Mouse (Mus musculus): ENCODE data around the gene Lrmda. TPM values are rescaled to one million over a fixed set of nuclear protein-coding genes. Genes with fewer than 3 reads are reported as not detected.

The Lrmda gene
- polyA plus RNA-seq, 1 experiment from 2014 or later: 0.94 TPM

DNA sequence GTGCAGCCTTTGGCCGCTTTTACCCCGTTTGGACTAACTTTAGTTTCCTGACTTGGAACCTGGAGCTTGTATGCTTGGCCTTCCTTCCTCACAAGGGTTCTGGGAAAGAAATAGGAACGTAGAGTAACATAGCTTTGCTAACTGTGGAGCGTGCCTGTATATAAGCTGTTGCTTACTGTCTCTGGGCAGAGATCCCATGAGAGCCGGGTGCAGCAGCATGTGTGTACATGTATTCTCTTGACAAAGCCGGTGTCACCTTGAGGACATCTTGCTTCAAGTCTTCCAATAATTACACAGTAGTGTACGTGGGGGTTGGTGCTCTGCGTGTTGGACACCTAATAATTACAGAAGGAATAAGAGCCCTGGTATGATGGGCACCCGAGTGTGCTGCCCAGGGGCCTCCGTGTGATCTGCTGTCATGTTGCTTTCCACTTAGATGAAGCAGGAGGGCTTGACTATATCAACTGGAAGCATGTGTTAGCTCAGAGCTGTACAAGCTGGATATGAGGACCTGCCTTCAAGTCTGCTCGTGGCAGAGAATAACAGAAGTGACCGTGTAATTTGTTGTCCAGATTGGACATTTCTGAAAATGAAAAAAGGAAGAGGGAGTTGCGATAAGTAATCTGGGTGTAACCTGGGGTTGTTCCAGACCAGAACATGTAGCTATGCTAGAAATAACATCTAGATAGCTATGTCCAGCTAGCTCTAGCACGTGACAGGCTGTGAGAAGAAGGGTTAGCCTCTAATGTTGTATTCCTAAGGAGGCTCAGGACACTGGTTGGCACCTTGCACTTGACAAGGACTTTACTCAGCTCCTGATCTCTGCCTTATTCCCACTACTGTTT is 82.7 kb downstream of the Lrmda start:
- WGBS: 79% methylated on average over 14 of the region's 14 CpGs
- H3K4me2 ChIP-seq (ENCODE audit: low read depth, low read length): no peak overlapping the region
- no peak overlapping the region for H3K4me3 ChIP-seq (replicated peaks; ENCODE audit: low read length)
- H3K9ac ChIP-seq (ENCODE audit: low read length): no peak overlapping the region
- no peaks in the 10 kb centered on the region for H3K36me3 ChIP-seq (ENCODE audit: control insufficient read depth, insufficient read depth, low read length)
- no peak for ATAC-seq (ENCODE audit: insufficient read depth, low FRiP score)
- H3K9me3 ChIP-seq (replicated peaks; ENCODE audit: control insufficient read depth, low read length): peaks cover 8% of the 10 kb centered on the region; the same call in 1 of the 2 replicates
- no peaks in the 10 kb centered on the region for H3K4me1 ChIP-seq (ENCODE audit: control insufficient read depth, insufficient read depth, low read length)
- no peaks in the 10 kb centered on the region for H3K27me3 ChIP-seq (ENCODE audit: control insufficient read depth, insufficient read depth, low read length)
- no peak overlapping the region for H3K27ac ChIP-seq (ENCODE audit: low read length)

DNA sequence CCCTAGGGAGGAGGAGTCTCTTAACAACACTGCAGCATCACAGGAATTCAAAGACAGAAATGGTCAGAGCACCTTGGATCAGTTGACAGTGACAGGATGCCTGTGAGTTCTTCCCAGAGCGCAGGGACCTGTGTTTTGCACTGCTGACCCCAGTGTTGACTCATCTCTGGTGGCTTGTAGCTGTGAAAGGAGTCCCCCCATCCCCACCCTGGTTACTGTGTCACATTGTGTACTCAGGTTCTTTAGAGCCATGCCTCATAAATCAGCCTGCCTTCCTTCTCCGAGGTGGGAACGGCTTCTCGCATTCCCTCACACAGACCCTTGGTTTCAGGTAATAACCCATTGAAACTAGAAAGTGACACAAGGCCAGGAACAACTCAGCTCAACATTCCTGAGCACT is 86.3 kb downstream of the Lrmda start:
- H3K9me3 ChIP-seq (replicated peaks; ENCODE audit: control insufficient read depth, low read length): no peaks in the 10 kb centered on the region
- H3K27me3 ChIP-seq (ENCODE audit: control insufficient read depth, insufficient read depth, low read length): no peaks in the 10 kb centered on the region
- H3K27ac ChIP-seq (ENCODE audit: low read length): no peak overlapping the region
- H3K4me3 ChIP-seq (replicated peaks; ENCODE audit: low read length): no peak overlapping the region
- no peak overlapping the region for H3K9ac ChIP-seq (ENCODE audit: low read length)
- no peak overlapping the region for H3K4me2 ChIP-seq (ENCODE audit: low read depth, low read length)
- WGBS: 41% methylated on average over 4 of the region's 4 CpGs
- no peaks in the 10 kb centered on the region for H3K4me1 ChIP-seq (ENCODE audit: control insufficient read depth, insufficient read depth, low read length)
- no peaks in the 10 kb centered on the region for H3K36me3 ChIP-seq (ENCODE audit: control insufficient read depth, insufficient read depth, low read length)
- no peak for ATAC-seq (ENCODE audit: insufficient read depth, low FRiP score)

DNA sequence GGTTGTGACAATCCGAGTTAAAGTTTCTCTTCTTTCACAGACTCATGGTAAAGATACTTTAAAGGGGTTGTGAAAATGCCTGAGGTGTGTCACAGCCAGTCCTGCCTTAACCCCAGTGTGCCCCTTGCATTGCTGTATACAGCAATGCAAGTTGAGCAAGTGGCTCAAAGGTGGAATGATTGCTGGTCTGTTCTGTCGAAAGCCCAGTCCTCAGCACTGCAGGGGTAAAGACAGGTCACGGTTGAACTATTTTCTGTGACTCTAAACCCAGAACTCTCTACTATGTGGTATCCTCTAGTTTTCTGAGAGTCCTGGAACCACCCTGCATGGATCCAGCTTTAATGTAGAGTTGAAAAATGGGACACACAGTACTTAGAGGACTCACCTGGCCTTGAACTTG is 87.3 kb downstream of the Lrmda start:
- Histone ChIP-seq H3K4me3 (replicated peaks; ENCODE audit: low read length) (no peak overlapping the region), H3K4me2 (ENCODE audit: low read depth, low read length) (no peak overlapping the region), H3K4me1 (ENCODE audit: control insufficient read depth, insufficient read depth, low read length) (no peaks in the 10 kb centered on the region), H3K36me3 (ENCODE audit: control insufficient read depth, insufficient read depth, low read length) (no peaks in the 10 kb centered on the region), H3K27ac (ENCODE audit: low read length) (no peak overlapping the region), H3K9me3 (replicated peaks; ENCODE audit: control insufficient read depth, low read length) (no peaks in the 10 kb centered on the region), H3K27me3 (ENCODE audit: control insufficient read depth, insufficient read depth, low read length) (no peaks in the 10 kb centered on the region), H3K9ac (ENCODE audit: low read length) (no peak overlapping the region)
- 82% methylated on average over 3 of the region's 3 CpGs for WGBS
- no peak for ATAC-seq (ENCODE audit: insufficient read depth, low FRiP score)

DNA sequence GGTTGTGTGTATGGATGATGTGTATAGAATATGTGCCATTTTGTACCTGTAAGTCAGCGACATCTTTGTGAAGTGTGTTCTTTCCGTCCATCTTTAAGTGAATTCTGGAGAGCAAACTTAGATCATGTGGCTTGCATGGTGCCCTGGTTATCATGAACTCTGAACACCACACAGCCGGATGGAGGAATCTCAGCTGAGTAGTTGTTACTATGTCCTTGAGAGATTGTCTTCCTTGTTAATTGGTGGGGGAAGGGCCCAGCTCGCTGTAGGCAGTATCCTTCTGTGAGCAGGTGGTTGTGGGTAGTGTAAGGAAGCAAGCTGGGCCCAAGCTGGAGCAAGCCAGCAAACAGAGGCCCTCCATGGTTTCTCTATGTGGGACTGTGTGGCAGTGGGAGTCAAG is 89.9 kb downstream of the Lrmda start:
- WGBS: 69% methylated on average over 4 of the region's 4 CpGs
- no peak; the same call in 1 of the 2 replicates for ATAC-seq (ENCODE audit: insufficient read depth, low FRiP score)
- no peak overlapping the region for H3K27ac ChIP-seq (ENCODE audit: low read length)
- no peaks in the 10 kb centered on the region for H3K36me3 ChIP-seq (ENCODE audit: control insufficient read depth, insufficient read depth, low read length)
- 0 out of 2 replicates have a peak, but pooled peaks cover 2% of the 10 kb centered on the region for H3K4me1 ChIP-seq (ENCODE audit: control insufficient read depth, insufficient read depth, low read length)
- no peaks in the 10 kb centered on the region for H3K27me3 ChIP-seq (ENCODE audit: control insufficient read depth, insufficient read depth, low read length)
- H3K9ac ChIP-seq (ENCODE audit: low read length): no peak overlapping the region
- no peak overlapping the region for H3K4me2 ChIP-seq (ENCODE audit: low read depth, low read length)
- no peaks in the 10 kb centered on the region for H3K9me3 ChIP-seq (replicated peaks; ENCODE audit: control insufficient read depth, low read length)
- no peak overlapping the region for H3K4me3 ChIP-seq (replicated peaks; ENCODE audit: low read length)

DNA sequence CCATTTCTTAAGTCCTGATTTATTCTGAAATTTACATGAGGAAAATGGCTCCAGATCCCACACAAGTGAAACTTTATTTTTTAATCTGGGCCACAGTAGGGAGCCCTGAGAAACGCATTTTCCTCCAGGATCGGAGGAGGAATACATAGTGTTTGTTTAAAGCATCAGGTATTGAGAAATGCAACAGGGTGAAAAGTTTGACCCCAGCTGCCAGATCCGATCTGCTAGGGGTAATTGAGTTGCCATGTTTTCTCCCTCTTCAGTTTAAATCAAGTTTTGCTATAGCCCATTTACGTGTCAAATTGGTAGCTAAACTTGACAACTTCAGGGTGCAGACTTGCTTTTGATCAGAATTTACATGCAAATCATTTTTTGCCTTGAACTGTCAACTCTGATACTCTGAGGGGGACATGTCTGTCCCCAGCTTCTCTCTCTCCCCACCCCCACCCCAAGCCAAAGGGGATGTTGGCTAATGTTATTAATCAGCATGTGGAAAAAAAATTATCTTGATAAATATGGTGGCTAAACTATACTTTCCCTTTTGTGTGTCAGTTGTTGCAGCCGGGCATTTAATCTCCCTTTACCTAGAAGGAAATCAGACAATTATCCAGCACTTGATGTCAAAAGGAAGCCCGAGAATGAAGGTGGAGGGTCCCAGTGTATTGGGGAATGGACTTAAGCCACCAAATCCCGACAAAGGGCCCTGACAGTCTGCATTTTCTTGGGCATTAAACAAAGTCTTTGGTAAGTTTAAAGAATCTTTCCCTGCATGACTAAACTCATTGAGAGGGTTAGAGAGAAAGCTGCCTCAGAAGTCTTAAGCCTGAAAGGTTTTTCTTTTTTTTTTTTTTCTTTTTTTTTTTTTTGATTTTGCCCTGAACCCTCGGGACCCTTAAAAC is 94.2 kb downstream of the Lrmda start:
- Histone ChIP-seq H3K36me3 (ENCODE audit: control insufficient read depth, insufficient read depth, low read length) (no peaks in the 10 kb centered on the region), H3K9me3 (replicated peaks; ENCODE audit: control insufficient read depth, low read length) (no peaks in the 10 kb centered on the region), H3K9ac (ENCODE audit: low read length) (no peak overlapping the region), H3K4me2 (ENCODE audit: low read depth, low read length) (no peak overlapping the region), H3K27me3 (ENCODE audit: control insufficient read depth, insufficient read depth, low read length) (no peaks in the 10 kb centered on the region), H3K4me3 (replicated peaks; ENCODE audit: low read length) (no peak overlapping the region), H3K27ac (ENCODE audit: low read length) (no peak overlapping the region), H3K4me1 (ENCODE audit: control insufficient read depth, insufficient read depth, low read length) (0 out of 2 replicates have a peak, but pooled peaks cover 4% of the 10 kb centered on the region)
- ATAC-seq (ENCODE audit: insufficient read depth, low FRiP score): no peak
- 56% methylated on average over 8 of the region's 8 CpGs for WGBS

DNA sequence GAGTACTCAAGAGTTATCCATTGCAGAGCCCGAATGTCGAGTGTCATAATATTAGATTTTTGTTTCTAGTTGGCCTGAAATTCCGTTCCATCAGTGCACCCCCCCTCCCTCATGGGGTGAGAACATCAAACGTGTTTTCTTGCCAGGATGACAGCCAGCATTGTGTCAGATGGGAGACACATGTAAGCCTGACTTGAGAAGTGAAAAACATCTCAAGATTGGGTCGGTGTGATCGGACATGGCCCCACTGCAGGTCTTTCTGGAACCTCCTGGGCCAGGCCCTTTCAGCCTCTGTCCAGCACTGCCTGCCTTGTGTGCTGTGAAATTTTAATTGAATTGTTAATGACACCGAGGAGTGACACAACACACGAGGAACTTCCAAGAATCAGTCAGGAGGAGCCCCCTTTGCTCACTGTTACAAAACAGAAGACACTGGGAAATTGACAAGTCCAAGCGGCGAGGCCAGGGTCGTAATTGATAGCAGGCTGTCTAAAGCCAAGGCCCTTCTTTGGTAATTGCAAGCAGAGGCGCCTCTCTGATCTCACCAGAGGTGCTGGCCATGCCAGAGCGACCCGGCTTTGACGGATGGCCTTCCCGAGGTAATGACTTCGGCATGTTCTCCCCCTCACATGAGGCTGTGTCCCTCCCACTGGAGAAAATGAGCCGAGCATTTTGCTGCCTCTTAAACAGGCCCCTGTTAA is 95.3 kb downstream of the Lrmda start:
- no peak overlapping the region for H3K27ac ChIP-seq (ENCODE audit: low read length)
- H3K4me2 ChIP-seq (ENCODE audit: low read depth, low read length): no peak overlapping the region
- no peak overlapping the region for H3K9ac ChIP-seq (ENCODE audit: low read length)
- no peaks in the 10 kb centered on the region for H3K27me3 ChIP-seq (ENCODE audit: control insufficient read depth, insufficient read depth, low read length)
- H3K9me3 ChIP-seq (replicated peaks; ENCODE audit: control insufficient read depth, low read length): no peaks in the 10 kb centered on the region
- H3K36me3 ChIP-seq (ENCODE audit: control insufficient read depth, insufficient read depth, low read length): no peaks in the 10 kb centered on the region
- WGBS: 49% methylated on average over 18 of the region's 18 CpGs
- H3K4me1 ChIP-seq (ENCODE audit: control insufficient read depth, insufficient read depth, low read length): 0 out of 2 replicates have a peak, but pooled peaks cover 4% of the 10 kb centered on the region
- H3K4me3 ChIP-seq (replicated peaks; ENCODE audit: low read length): no peak overlapping the region
- no peak for ATAC-seq (ENCODE audit: insufficient read depth, low FRiP score)

DNA sequence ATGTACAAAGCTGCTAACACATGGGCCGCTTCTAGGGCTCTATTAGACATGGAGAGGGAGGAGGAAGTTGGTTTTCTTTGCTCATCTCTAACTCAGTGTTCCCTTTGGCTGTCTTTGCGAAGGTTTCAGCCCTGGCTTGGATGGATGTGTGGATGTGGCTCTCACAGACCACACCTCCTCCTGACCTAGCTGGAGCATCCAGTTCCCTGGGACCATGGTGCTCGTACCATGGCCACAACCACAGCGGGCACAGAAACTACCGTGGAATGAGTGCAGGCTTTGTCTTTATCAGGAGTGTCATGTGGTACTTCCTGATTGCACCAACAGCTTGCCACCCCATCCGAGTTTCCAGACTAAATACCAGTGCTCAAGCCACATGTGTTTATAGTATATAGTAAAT is 98.6 kb downstream of the Lrmda start:
- H3K36me3 ChIP-seq (ENCODE audit: control insufficient read depth, insufficient read depth, low read length): no peaks in the 10 kb centered on the region
- H3K27ac ChIP-seq (ENCODE audit: low read length): no peak overlapping the region
- 0 out of 2 replicates have a peak, but pooled peaks cover 4% of the 10 kb centered on the region for H3K4me1 ChIP-seq (ENCODE audit: control insufficient read depth, insufficient read depth, low read length)
- H3K27me3 ChIP-seq (ENCODE audit: control insufficient read depth, insufficient read depth, low read length): no peaks in the 10 kb centered on the region
- WGBS: 70% methylated on average over 6 of the region's 6 CpGs
- H3K4me2 ChIP-seq (ENCODE audit: low read depth, low read length): no peak overlapping the region
- no peak overlapping the region for H3K4me3 ChIP-seq (replicated peaks; ENCODE audit: low read length)
- H3K9ac ChIP-seq (ENCODE audit: low read length): no peak overlapping the region
- no peaks in the 10 kb centered on the region for H3K9me3 ChIP-seq (replicated peaks; ENCODE audit: control insufficient read depth, low read length)
- no peak for ATAC-seq (ENCODE audit: insufficient read depth, low FRiP score)

DNA sequence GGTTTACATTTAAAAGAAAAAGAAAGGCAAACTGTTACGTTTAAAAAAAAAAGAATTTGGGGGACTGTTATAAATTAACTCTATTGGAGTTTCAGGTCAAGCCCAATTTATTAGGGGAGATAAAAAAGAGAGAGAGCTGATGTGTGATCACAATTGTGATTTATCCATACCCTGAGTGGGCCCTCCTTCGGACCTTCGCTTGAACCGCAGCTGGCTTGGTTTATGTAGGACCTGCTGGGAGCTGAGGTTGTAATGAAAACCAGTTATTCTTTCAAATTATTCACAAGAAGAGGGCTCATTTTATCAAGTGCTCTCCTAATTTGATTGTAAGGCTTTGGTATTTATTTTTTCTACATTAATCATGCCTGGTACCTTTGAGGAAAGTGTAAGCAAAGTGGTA is 99.0 kb downstream of the Lrmda start:
- H3K4me2 ChIP-seq (ENCODE audit: low read depth, low read length): no peak overlapping the region
- no peaks in the 10 kb centered on the region for H3K36me3 ChIP-seq (ENCODE audit: control insufficient read depth, insufficient read depth, low read length)
- H3K27ac ChIP-seq (ENCODE audit: low read length): no peak overlapping the region
- H3K4me3 ChIP-seq (replicated peaks; ENCODE audit: low read length): no peak overlapping the region
- H3K9ac ChIP-seq (ENCODE audit: low read length): no peak overlapping the region
- H3K4me1 ChIP-seq (ENCODE audit: control insufficient read depth, insufficient read depth, low read length): 0 out of 2 replicates have a peak, but pooled peaks cover 4% of the 10 kb centered on the region
- H3K27me3 ChIP-seq (ENCODE audit: control insufficient read depth, insufficient read depth, low read length): no peaks in the 10 kb centered on the region
- 56% methylated on average over 4 of the region's 4 CpGs for WGBS
- no peak for ATAC-seq (ENCODE audit: insufficient read depth, low FRiP score)
- no peaks in the 10 kb centered on the region for H3K9me3 ChIP-seq (replicated peaks; ENCODE audit: control insufficient read depth, low read length)
